Mouse (Mus musculus) myocyte (in vitro differentiated cells): Measurements from ENCODE around the gene 1700020N01Rik.

Experiments
- CEBPB ChIP-seq: IDR thresholded peaks from 2 replicates; pipeline ENCODE4 v1.6.1; 2011; ENCODE audit warnings: mild to moderate bottlenecking, moderate library complexity; ENCODE audit not compliant: poor library complexity, insufficient read depth, severe bottlenecking
- E2F4 ChIP-seq: IDR thresholded peaks from one replicate; pipeline ENCODE4 v1.6.1; 2011; ENCODE audit warnings: mild to moderate bottlenecking, control low read depth, moderate library complexity; ENCODE audit not compliant: insufficient read depth
- MAX ChIP-seq: IDR thresholded peaks from one replicate; pipeline ENCODE4 v1.6.1; 2011; ENCODE audit warnings: low read depth, mild to moderate bottlenecking, control low read depth
- MYOD1 ChIP-seq, 3 experiments: IDR thresholded peaks; one replicate each; pipeline ENCODE4 v1.6.1; 2011; ENCODE audit warnings: control low read depth in 2 of 3, low read depth in 2 of 3, mild to moderate bottlenecking in 2 of 3, moderate library complexity in 1 of 3; ENCODE audit not compliant: insufficient read length in 2 of 3, control insufficient read depth in 1 of 3
- MYOG ChIP-seq, 3 experiments: IDR thresholded peaks; one replicate each; pipeline ENCODE4 v1.6.1; 2011; ENCODE audit warnings: control low read depth in 2 of 3, low read depth in 2 of 3, mild to moderate bottlenecking in 2 of 3; ENCODE audit not compliant: insufficient read length in 2 of 3, control insufficient read depth in 1 of 3, insufficient read depth in 1 of 3
- POLR2A ChIP-seq: IDR thresholded peaks from one replicate; pipeline ENCODE4 v1.6.1; 2011; ENCODE audit warnings: low read depth, mild to moderate bottlenecking, control low read depth, moderate library complexity; ENCODE audit not compliant: insufficient read length
- POLR2AphosphoS2 ChIP-seq: IDR thresholded peaks from one replicate; pipeline ENCODE4 v1.6.1; 2011; ENCODE audit warnings: low read depth, control low read depth; ENCODE audit not compliant: insufficient read length
- REST ChIP-seq: IDR thresholded peaks from one replicate; pipeline ENCODE4 v1.6.1; 2011; ENCODE audit warnings: mild to moderate bottlenecking, control low read depth, moderate library complexity; ENCODE audit not compliant: insufficient read depth, insufficient read length
- SRF ChIP-seq: IDR thresholded peaks from one replicate; pipeline ENCODE4 v1.6.1; 2011; ENCODE audit warnings: low read depth; ENCODE audit not compliant: control insufficient read depth, insufficient read length
- TCF3 ChIP-seq: IDR thresholded peaks from one replicate; pipeline ENCODE4 v1.6.1; 2011; ENCODE audit warnings: low read depth, control low read depth; ENCODE audit not compliant: insufficient read length
- USF1 ChIP-seq: IDR thresholded peaks from one replicate; pipeline ENCODE4 v1.6.1; 2011; ENCODE audit warnings: low read depth, mild to moderate bottlenecking, control low read depth, moderate library complexity

GRCm38 (mm10) chr10:21564189-21564588, 28.8 kb upstream of the 1700020N01Rik start:
- TF ChIP-seq REST: no peak
- no peak for TF ChIP-seq MAX
- TF ChIP-seq POLR2A: no peak
- TF ChIP-seq MYOG (IDR thresholded peaks at IDR 0.05; ENCODE audit: control insufficient read depth in 1 of 3, insufficient read depth in 1 of 3, insufficient read length in 2 of 3, low read depth in 2 of 3): no peak
- no peak for TF ChIP-seq USF1
- no peak for TF ChIP-seq POLR2AphosphoS2
- no peak for TF ChIP-seq MYOD1 (IDR thresholded peaks at IDR 0.05; ENCODE audit: control insufficient read depth in 1 of 3, insufficient read length in 2 of 3, low read depth in 2 of 3)
- TF ChIP-seq SRF: no peak
- no peak for TF ChIP-seq E2F4
- no peak for TF ChIP-seq TCF3
- no peak for TF ChIP-seq CEBPB
